Mouse (Mus musculus) limb, embryonic 14.5 days (tissue): ENCODE data around the gene Cfap20. TPM values are rescaled to one million over a fixed set of nuclear protein-coding genes. Genes with fewer than 3 reads are reported as not detected.

Source experiments
- ATAC-seq: fragments of 200-750 bp; cut with Nextera tagmentation; 2 replicates; pipeline ENCODE4 v1.8.0; 2017; ENCODE audit warnings: low read depth, moderate number of reproducible peaks, moderate TSS enrichment; ENCODE audit not compliant: low FRiP score
- DNase-seq: peaks from one replicate; pipeline ENCODE4 v3.0.0-alpha.2; 2015; ENCODE audit warnings: low spot score
- H3K27ac ChIP-seq: fragments of 300-500 bp; sonication (generic); replicated peaks from 2 replicates; pipeline ENCODE4 v1.5.1; 2014; ENCODE audit warnings: low read depth, mild to moderate bottlenecking, low read length, moderate library complexity, mixed read lengths
- H3K27me3 ChIP-seq: fragments of 300-500 bp; sonication (generic); 2 replicates; pipeline ENCODE4 v1.6.1; 2014; ENCODE audit warnings: low read length, mixed read lengths; ENCODE audit not compliant: control insufficient read depth, insufficient read depth
- H3K36me3 ChIP-seq: fragments of 300-500 bp; sonication (generic); 2 replicates; pipeline ENCODE4 v1.6.1; 2014; ENCODE audit warnings: mild to moderate bottlenecking, low read length, moderate library complexity, mixed read lengths; ENCODE audit not compliant: control insufficient read depth, insufficient read depth
- H3K4me1 ChIP-seq: fragments of 300-500 bp; sonication (generic); 2 replicates; pipeline ENCODE4 v1.6.1; 2014; ENCODE audit warnings: antibody characterized with exemption, low read length, mixed read lengths; ENCODE audit not compliant: control insufficient read depth, insufficient read depth
- H3K4me2 ChIP-seq: fragments of 300-500 bp; sonication (generic); replicated peaks from 2 replicates; pipeline ENCODE4 v1.6.1; 2014; ENCODE audit warnings: low read depth, mild to moderate bottlenecking, low read length, moderate library complexity; ENCODE audit not compliant: severe bottlenecking
- H3K4me3 ChIP-seq: fragments of 300-500 bp; sonication (generic); replicated peaks from 2 replicates; pipeline ENCODE4 v1.5.1; 2014; ENCODE audit warnings: low read length
- H3K9ac ChIP-seq: fragments of 300-500 bp; sonication (generic); 2 replicates; pipeline ENCODE4 v1.6.1; 2014; ENCODE audit warnings: mild to moderate bottlenecking, low read depth, low read length, moderate library complexity; ENCODE audit not compliant: severe bottlenecking
- H3K9me3 ChIP-seq: fragments of 300-500 bp; sonication (generic); 2 replicates; pipeline ENCODE4 v1.6.1; 2016; ENCODE audit warnings: low read length; ENCODE audit not compliant: control insufficient read depth
- POLR2A ChIP-seq: fragments of 200-500 bp; IDR thresholded peaks from 2 replicates; pipeline ENCODE4 v1.8.0; 2012; ENCODE audit warnings: inconsistent platforms, mild to moderate bottlenecking, moderate library complexity, borderline replicate concordance; ENCODE audit not compliant: insufficient read depth, insufficient read length; ENCODE audit errors: extremely low read depth
- WGBS: fragments of 180-500 bp; shearing (Covaris S2); extraction: QIAGEN DNeasy Blood & Tissue Kit; methylation state at CpG from one replicate; pipeline ENCODE4 v1.1.7; 2014; 5-methylcytosine and 5-hydroxymethylcytosine counted together
- polyA plus RNA-seq, 2 experiments: library from polyadenylated mRNA; depleted of rRNA in 1 of 2; stranded (reverse) in 1 of 2; unstranded in 1 of 2; fragments of >200 nt; fragmentation: Nextera tagmentation in 1 of 2; extraction: Ambion mirVana in 1 of 2; gene quantifications; 2 replicates each; pipeline versions ENCODE4 v1.2.1 to v1.2.3; 2012 to 2014

Gene Cfap20
- polyA plus RNA-seq, 2 experiments, result 158 to 161 TPM

DNA sequence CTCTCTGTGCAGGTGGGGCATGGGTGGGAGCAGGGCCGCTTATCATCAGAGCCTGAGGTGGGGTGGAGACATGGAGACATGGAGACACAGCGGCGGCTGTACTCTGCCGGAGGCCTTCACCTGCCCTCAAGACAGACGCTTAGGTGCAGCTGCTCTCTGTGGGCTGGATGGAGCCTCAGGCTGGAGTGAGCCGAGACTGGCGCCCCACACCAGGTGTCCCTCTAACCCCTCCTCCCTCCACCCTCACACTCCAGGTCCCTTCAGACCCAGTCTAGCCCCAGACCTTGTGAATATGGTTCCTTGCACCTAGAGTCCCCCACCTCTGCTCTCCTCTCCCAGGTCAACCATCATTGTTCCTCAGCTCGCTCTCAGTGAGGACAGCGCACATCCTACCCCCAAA, 35.5 kb downstream of the Cfap20 start:
- ATAC-seq, result no peak
- no peak for DNase-seq
- Histone ChIP-seq H3K4me2 (no peak overlapping the region), H3K9ac (no peak overlapping the region), H3K27me3 (no peaks in the 10 kb centered on the region), H3K4me3 (no peak overlapping the region), H3K9me3 (no peaks in the 10 kb centered on the region), H3K36me3 (no peaks in the 10 kb centered on the region), H3K27ac (no peak overlapping the region), H3K4me1 (peaks cover 13% of the 10 kb centered on the region)
- no peak for TF ChIP-seq POLR2A
- 78% methylated on average over 7 of the region's 9 CpGs for WGBS

DNA sequence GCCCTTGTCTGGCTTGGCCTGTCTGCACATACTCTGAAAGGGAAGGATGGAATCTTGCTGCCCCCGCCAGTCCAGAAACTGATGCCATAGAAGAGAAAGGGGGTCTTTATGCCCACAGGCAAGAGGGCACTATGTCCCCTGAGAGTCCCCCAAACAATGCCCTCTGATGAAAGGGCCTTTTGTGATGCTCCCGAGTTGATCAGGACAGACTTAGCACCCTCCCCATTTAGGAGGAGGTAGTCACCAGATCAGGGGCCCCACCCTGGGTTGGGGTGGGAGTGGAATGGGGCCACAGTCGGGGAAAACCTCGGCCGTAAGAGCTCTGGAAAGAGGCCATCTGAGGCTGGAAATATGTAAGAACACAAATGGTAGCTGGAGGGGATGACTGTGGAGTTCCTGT, 37.5 kb downstream of the Cfap20 start:
- H3K4me2 ChIP-seq, result no peak overlapping the region
- H3K4me3 ChIP-seq, result no peak overlapping the region
- H3K9ac ChIP-seq, result peak overlapping the region; percentile 21; the same call in 1 of the 2 replicates
- H3K27ac ChIP-seq, result peak overlapping the region; percentile 43; the same call in 1 of the 2 replicates
- no peaks in the 10 kb centered on the region for H3K9me3 ChIP-seq
- no peak for DNase-seq
- H3K27me3 ChIP-seq, result no peaks in the 10 kb centered on the region
- no peaks in the 10 kb centered on the region for H3K36me3 ChIP-seq
- WGBS, result 58% methylated on average over 5 of the region's 5 CpGs
- peaks cover 13% of the 10 kb centered on the region for H3K4me1 ChIP-seq
- no peak for ATAC-seq
- TF ChIP-seq POLR2A, result no peak

DNA sequence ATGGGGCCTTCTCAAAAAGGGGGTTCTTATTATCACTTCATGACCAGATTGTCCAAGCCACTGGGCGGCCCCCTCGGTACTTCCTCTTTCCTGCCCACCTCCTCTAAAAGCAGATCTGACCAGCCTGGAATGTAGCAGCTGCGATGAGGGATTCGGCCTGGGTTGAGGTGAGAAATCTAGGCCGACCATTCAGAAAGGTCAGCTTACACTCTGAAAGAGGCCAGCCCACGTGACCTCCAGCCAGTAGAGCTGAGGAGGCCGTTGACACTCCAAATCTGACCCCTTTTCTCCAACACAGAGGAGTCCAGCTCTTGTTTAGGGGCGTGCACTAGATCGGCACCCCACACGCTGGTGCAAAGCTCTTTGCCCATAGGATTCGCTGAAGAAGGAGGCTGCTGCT, 37.9 kb downstream of the Cfap20 start:
- Histone ChIP-seq H3K27me3 (no peaks in the 10 kb centered on the region), H3K36me3 (no peaks in the 10 kb centered on the region), H3K4me1 (peaks cover 13% of the 10 kb centered on the region), H3K9ac (no peak overlapping the region; the same call in 1 of the 2 replicates), H3K4me2 (no peak overlapping the region), H3K4me3 (no peak overlapping the region), H3K27ac (peak overlapping the region; percentile 43; the same call in 1 of the 2 replicates), H3K9me3 (no peaks in the 10 kb centered on the region)
- ATAC-seq (peak; percentile 14; the same call in 1 of the 2 replicates), DNase-seq (peak; percentile 5)
- 49% methylated on average over 11 of the region's 11 CpGs for WGBS
- TF ChIP-seq POLR2A, result no peak

DNA sequence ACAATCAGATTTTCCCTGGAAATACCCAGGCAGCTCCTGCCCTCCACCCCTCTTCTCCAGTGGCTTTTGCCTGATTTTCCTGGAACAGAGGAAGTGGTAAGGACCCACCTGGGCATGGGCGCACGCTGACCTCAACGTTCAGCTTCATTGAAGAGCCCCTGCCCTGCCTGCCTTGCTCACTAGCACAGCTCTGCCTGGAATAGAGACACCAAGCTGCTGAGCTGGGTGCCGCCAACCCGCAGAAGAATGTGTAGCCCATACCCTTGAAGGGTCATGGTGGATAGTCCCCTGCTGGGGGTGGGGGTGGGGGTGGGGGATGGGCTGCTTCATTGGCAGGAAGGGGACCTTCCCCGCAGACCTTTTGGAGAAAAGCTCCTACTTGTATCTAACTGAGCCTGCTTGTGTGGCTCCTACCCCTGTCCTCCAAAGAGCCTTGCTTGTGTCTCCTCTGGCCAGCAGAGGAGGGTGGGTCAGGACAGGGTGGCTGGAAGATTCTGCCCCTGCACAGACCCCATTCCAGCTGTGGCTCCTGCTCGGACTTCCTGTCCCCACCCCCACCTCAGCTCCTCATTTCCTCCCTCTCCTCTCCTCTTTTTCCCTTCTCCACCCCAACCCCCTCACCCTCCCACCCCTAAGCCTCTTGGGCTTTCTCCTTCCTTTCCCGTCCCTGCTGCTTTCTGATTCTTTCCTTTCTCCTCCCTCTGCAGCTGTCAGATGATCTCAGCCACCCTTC, 39.3 kb downstream of the Cfap20 start:
- ATAC-seq (peak; percentile 20; the same call in 1 of the 2 replicates), DNase-seq (no peak)
- H3K9ac ChIP-seq, result peak overlapping the region; percentile 18; the same call in 1 of the 2 replicates
- H3K4me3 ChIP-seq, result no peak overlapping the region
- no peak overlapping the region for H3K4me2 ChIP-seq
- no peaks in the 10 kb centered on the region for H3K9me3 ChIP-seq
- no peak overlapping the region for H3K27ac ChIP-seq
- WGBS, result 36% methylated on average over 8 of the region's 8 CpGs
- TF ChIP-seq POLR2A, result no peak
- peaks cover 13% of the 10 kb centered on the region for H3K4me1 ChIP-seq
- H3K36me3 ChIP-seq, result no peaks in the 10 kb centered on the region
- H3K27me3 ChIP-seq, result no peaks in the 10 kb centered on the region

DNA sequence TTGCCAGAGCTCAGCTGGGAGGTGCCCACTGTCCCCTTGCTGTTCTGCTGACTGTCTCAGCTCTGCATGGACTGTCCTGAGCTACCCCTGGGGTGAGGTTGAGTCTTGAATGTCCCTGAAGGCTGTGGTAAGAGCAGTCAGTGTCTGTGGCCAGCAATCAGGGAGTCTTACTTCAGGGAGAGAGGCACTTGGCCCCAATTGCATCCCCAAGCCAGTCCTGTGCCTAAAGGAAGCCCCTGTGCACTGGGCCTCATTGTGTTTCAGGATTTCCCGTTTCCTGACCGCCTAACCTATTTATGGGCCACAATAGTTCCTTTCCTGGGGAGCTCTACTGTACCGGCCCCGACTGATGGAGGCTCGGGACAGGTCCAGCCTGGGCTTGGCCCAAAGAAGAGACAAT, 42.1 kb downstream of the Cfap20 start:
- Histone ChIP-seq H3K9me3 (no peaks in the 10 kb centered on the region), H3K27me3 (no peaks in the 10 kb centered on the region), H3K27ac (peak overlapping the region; percentile 33; the same call in 1 of the 2 replicates), H3K9ac (no peak overlapping the region), H3K4me1 (peaks cover 12% of the 10 kb centered on the region), H3K4me3 (no peak overlapping the region), H3K4me2 (no peak overlapping the region), H3K36me3 (no peaks in the 10 kb centered on the region)
- no peak for DNase-seq
- 65% methylated on average over 5 of the region's 5 CpGs for WGBS
- no peak for TF ChIP-seq POLR2A
- ATAC-seq, result no peak
